Mouse (Mus musculus) cerebellum, postnatal 14 days (tissue): Measurements from ENCODE around the gene Glt28d2.

Source experiments
- DNase-seq, 2 experiments: peaks; one replicate each; pipeline ENCODE4 v3.0.0; 2021; ENCODE audit warnings: mixed read lengths in 2 of 2

Glt28d2 gene

DNA sequence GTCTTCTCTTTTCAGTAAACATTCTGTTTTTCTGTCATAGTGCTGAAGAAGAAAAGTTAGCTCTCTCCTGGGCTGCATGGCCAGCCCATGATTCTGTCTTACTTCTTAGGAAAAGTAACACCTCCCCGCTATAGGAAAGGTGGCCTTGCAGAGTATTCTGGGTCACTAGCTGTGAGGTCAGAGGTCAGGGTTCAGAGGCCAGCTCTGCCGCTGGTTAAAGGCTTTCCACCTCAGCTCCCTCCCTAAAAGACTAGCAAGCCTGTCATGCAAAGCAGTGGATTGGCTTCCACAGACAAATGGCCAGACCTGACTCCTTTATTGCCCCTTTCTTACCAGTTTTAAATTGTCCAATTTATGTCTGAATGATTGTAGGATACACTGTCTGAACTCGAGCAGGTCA is 23.3 kb downstream of the Glt28d2 start:
- no peak for DNase-seq

DNA sequence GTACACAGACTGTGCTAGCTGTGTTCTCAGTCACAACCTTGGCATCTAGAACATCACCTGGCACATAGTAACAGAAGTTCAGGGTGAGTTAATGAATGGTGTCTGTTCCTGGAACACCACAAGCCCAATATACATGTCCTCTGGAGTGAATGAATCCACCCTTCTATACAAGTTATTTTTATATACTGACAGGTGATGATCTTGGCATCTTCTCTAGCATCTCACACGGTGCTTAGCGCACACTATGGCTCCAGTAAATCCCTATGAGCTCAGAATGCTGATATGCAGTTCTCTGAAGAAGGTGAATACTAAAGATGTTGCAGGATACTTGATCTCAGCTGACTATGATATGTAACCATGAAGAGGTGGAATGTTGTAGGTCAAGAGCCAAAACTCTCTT is 24.4 kb downstream of the Glt28d2 start:
- DNase-seq, result no peak

DNA sequence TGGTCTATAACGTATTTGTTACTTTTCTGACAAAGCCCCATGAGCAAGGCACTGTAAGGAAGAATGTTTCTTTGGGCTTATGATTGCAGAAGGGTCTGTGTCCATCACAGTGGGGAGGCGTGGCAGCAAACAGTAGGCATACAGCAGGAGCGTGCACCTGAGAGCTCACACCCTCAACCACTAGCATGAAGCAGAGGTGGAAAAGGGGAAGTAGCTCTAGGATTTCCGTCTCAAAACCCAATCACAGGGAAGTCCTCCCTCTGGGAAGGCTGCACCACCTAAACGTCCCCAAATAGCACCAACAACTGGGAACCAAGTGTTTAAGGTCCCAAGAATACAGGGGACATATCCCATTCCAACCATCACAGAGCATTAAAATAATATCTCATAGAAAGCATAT is 26.3 kb downstream of the Glt28d2 start:
- no peak for DNase-seq

DNA sequence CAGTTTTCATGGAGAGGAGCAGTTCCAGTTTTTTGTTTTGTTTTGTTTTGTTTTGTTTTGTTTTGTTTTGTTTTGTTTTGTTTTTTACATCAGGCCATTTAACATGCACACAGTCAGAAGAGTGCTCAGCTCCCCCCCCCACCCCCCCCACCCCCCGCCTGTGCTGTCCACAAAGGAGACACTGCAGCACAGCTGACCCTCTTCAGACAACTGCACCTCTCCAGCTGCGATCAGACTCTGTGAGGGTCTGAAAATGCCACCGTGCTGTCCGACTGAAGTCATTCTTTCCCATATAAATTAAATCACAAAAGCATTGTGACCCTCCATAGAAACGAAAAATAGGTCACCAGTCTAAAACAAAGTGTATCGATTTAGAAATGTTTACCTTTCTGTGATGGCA is 28.0 kb downstream of the Glt28d2 start:
- no peak for DNase-seq

DNA sequence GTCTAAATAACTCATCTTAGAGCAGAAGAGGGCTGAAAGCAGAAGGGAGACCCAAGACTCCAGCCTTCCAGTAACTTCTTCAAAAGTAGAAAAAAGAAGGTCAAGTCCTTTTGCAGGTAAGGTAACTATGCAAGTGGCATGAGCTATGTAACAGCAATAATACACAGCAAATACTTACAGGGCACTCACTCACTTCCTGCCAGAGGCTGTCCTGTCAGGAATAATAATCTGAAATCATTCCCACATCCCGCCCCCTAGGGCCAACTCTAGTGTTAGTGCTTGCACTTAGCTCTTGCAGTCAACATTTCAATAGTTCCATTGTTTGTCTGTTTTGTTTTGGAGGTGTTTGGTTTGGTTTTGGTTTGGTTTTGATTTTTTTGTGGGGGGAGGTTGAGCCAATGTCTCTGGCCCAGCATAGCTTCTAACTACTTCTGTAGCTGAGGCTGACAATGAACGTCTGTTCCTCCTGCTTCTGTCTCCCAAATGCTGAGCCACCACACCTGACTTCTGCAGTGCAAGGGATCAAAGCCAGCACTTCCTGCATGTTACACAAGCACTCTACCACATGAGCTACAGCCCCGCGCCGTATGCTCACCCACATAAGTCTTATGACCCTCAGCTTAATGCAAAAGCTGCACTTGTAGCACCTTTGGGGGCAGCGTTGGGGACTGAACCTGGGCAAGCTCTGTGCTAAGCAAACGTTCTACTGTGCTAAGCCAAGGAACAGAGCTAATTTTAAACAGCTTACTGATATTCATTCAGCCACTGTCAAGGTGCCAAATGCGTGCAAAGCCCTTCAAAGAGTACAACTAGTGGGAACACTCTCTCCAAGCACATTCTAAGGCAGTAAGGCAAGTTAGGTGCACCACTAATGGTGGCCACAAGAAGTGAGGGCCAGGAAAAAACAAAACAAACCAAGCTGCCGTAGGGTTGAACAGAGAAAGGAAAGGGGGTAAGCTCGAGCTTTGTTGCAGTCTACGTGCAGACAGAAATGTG is 28.9 kb downstream of the Glt28d2 start:
- no peak for DNase-seq

DNA sequence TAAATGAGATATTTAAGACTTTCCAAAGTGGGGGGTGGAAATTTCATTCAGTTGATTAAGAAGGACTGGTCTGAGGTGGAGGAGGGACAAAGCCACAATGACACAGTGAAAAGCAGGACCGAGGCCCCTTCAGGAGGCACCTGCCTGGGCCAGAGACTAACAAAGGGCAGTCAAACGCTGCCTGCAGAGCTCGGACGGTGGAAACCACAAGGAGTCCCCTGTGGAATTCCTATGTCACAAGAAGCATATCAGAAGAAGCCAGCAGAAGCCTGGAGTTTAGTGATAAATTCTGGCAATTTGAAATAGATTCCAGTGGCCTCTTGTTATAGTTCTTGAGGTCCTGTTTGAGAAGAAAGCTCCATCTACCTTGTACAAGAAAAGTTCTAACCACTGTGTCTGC is 30.2 kb downstream of the Glt28d2 start:
- DNase-seq, result no peak

DNA sequence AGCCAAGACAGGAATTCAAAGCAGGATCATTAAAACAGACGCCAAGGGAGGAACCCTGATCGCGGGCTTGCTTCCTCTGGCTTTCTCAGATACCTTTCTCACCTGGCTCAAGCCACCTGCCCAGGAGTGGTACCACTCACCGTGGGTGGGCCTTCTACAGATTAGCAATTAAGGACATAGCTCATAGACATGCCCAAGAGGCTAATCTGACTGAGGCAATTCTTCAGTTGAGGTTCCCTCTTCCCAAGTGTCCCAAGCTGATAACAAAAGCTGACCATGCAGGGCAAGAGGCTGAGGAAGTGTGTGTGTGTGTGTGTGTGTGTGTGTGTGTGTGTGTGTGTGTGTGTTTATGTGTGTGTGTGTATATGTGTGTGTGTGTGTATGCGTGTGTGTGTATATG is 31.4 kb downstream of the Glt28d2 start:
- no peak for DNase-seq

DNA sequence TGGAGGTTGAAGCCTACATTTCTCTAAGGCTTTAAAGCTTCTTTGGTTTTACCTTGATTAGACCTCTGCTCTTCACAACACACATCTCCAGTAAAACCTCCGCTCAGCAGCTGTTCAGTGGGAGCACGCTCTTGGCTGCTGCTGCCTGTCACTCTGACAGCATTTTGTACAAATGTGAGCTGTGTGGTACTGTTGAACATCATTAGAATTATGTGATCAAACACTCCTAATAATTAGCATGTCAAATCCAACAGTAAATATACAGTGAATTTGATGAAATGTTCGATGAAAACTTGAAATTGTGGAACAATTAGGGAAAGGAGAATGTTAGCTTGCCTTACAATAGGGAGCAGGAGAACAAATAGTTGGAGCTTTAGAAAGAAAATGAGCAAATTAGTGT is 32.3 kb downstream of the Glt28d2 start:
- no peak for DNase-seq

DNA sequence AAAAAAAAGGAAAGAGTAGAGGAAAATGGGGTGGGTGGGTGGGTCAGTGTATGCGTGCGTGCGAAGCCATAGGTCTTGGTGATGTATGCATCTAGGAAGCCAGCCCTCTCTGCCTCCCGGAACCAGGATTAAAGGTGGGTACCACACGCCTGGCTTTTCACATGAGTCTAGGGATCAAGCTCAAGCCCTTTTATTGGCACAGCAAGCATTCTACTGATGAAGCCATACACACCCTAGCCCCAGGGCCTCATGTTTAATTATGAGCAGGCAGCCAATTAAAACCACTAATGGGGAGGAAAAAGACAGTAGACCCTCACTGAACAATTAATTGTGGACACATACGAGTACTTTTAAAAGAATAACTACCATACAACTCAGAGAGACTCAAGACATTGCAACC is 33.2 kb downstream of the Glt28d2 start:
- no peak for DNase-seq

DNA sequence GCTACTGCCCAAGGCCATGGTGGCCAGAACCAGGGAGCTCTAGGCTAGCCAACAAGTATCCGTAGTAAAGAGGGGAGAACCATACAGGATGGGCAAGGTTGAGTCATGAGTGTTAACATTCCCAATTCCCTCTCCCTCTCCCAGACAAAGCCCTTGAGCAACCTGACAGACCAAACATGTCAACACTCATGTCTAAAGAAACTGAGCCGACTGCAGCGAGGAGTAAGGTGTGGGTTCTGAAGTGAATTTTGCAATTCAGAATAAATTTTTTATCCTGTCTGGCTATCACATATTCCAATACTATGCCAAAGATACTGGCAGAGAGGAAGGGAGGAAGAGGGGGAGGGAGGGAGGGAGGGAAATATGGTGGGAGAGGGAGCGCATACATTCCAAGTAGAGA is 33.6 kb downstream of the Glt28d2 start:
- DNase-seq, result no peak

DNA sequence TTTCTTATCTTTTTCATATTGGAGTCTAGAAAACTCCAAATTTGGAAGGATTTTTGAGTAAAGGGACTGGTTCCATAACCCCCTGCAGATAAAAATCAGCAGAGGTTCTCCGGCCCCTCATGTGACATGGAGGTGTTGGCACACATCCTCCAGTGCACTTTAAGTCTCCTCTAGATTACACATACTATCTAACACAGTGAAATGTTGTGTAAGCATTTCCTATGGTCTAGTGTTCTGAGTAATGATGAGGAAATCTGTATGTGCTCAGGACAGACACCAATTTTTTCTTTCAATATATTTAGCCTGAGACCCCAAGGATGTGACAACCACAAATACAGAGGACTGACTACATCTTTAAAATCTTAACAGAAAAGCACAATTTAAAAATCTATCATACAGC is 37.2 kb downstream of the Glt28d2 start:
- DNase-seq, result no peak

DNA sequence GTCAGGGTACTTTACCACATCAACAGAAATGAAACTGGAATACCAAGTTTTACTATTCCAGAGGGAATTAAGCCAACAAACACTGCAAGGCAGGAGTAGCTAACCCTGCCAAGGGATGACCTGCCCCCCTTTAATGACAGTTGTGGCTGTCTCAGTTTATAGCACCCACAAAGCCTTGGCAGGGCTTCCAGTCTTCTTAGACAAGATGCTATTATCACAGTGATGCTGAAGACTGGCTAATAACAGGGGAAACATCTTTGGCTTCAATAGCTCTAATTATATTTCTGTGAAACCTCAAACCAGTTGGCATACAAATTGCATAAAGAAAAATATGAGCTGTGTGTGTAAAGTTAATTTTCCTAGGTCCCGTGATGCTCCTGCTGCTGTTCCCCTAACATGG is 41.0 kb downstream of the Glt28d2 start:
- no peak for DNase-seq

DNA sequence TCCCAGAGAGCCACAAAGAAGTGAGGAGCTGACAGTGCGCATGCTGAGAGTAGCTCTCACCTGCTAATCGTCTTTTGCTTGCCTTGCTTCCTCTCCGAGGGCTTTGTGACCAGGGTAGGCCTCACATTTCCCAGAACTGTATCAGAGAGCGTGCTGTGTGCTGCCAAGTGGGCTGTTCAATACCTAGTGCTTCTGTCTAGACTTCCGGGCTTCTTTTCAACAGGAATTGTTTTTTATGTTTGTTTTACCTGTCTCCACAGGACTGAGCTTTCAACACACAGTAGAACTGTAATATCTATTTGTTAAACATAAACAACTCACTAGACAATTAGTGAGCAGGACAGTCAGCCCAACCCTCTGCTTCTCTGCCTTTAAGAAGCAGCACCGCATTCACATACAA is 42.0 kb downstream of the Glt28d2 start:
- no peak for DNase-seq

DNA sequence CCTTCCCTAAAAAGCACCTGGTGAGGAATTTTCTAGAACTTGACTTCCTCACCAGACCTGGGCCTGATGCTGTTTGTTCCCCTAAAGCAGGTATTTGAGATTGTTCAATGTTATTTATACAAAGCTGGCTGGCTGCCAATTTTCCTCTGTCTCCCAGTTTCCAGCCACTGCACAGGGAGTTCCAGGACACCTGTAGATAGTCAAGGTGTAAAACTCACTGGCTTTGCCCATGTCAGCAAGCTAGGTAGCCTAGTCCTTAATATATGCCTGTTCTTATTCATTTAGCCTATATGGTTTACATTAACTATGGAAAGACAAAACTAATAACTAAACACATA is 44.5 kb downstream of the Glt28d2 start:
- DNase-seq, result peak in 1 of 2 experiments; percentile 16

DNA sequence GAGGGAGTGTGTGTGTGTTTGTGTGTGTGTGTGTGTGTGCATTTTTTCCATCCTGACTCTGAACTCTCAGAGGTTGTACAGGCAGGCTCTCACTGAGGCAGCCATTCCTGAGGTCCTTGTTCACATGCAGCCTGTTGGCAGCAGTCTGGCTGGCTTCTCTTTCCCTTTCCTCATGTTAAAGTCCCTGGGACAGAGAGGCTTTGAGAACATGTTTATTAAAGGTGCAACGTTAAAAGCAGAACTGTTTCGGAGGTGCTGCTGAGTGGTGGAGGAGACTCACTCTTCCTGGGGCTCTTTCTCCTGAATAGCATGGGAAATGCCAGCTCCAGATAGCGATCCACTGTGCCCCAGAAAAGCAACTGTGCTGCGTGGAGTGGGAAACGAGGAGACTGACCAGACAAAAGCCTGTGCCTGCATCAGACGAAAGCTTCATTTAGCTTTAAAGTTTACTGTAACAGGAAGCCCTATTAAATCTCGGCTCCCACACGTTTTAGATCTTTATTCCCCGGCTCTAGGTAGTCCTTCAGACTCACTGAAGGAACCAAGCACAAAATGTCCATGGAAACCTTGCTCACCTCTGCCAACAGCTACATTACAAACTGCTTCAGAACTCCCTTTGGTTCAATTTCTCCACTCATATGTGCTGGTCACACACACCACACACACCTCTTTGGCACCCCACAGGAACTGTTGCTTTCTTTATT is 45.0 kb downstream of the Glt28d2 start:
- no peak for DNase-seq

DNA sequence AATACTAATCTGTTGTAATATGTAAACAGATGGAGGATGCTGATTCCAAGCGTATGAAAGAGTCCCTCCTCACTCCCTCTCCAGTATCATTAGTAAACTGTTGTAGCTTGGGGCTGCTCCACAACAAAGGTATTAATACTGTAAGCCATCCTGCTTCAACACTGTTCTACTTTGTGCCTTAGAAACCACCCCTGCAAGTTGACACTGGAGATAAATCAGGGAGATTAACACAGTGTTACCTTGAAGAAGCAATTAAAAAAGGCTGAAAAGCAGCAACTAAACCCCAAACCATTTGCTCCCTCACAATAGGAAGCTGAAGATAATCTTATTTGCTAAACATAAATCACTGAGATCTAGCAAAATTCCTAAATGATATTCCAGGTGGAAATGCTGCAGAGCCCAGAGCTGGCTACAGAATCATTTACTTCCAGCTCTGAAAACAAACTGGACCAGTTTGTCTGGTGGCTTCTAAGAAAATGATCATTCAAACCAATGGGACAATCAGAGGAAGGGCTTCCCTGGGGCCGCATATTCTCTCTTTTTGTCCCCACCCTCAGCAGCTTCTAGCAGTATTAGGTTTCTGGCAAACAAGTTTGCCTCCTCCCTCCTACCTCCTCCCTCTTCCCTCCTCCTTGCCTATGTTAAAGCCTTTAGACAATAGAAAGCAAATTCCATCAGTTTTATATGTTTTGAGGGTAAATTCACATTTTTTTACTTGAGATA is 45.7 kb downstream of the Glt28d2 start:
- no peak for DNase-seq

DNA sequence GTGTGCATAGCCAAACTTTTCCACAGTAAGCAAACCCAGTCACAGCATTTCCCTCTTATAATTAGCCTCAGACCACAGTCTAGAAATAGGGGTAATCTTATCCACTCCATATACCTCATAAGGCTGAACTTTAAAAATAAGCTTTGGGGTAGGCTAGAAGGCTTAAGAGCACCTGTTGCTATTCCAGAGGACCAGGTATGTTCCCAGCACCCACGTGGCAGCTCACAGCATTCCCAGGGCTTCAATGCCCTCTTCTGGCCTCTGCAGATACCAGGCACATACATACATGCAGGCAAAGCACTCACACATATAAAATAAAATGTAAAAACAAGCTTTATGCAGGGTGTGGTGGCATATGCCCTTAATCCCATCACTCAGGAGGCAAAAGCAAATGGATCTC is 53.7 kb downstream of the Glt28d2 start:
- no peak for DNase-seq

DNA sequence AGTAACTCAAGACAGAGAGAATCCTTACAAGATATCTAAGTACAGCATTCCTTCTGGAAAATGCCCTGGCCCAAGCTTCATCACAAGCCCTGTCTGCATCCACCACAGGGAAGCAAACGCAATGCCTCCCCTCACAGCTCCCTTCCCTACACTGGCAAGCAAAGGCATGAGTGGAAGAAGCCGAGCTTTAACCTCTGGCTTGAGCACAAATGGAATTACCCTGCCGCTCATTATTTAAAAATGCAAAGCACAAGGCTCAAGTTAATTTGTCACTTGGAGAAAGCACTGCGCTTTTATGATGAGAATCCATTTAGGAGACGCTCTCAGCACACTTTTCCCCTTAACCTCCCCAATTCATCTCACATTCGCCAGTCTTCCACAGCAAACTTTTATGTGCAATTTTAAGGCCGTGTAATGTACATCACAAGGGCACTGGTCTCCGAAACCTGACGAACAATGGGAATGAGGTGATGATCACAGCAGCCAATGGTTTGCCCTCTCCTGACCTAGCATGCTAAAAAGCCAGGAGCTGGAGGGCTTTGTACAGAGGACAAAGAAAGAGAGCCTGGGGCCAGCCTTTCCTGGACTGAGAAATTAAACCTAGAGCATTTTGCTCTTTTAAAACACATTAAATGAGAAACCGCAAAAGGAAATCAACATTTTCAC is 54.7 kb downstream of the Glt28d2 start:
- DNase-seq, result no peak

DNA sequence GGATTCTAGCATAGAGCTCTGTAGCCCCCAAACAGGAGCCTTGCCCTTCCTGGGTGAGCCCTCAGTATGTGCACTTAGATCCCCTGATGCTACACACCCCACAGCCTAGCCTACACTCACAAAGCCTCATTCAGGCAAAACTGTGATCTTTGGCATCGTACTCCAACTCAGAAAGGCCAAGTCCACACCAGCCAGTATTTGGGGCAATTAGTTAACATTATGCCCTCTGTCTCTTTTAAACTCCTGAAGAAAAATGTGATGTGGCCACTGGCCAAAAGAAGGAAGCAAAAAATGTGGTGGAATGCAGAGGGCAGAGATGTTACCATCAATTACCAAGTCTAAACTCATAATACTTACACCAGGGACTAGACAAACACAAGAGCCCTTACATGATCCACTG is 55.5 kb downstream of the Glt28d2 start:
- DNase-seq, result no peak

DNA sequence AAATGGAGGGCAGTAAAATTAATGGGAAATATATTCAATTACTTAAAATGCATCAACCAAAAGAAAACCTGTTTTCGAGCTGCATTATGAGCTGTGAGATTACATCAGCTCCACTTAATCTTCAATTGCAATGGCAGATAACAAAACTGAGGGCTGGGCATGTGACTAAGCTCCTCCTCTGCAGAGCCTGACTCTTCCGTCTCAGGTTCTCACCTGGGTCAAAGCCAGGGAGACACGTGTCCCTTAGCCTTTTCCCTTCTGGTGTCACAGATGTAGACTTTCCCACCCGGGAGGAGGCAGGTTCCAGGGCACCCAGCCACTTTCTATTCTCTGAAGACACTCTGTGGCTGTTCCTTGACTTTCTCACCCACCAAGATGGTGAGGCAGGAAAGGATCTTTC is 58.3 kb downstream of the Glt28d2 start:
- peak; percentile 65 to 77 for DNase-seq

DNA sequence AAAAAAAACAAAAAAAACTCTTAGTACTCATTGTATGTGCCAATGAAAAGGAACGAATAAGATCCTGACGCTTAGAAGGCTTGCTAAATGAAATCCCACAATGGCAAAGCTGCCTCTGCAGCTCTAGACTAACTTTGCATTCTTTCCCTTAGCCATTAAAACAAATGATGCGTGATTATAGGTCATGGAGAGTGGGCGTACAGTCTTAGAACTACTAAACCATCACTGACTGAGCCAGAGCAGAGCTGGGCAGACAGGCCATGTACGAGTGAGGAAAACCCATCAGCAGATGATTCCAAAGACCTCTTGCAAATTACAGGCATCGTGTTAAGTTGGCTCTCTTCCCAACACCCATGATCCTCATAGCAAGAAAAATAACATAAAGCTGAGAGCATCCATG is 59.5 kb downstream of the Glt28d2 start:
- DNase-seq, result peak in 1 of 2 experiments; percentile 15

DNA sequence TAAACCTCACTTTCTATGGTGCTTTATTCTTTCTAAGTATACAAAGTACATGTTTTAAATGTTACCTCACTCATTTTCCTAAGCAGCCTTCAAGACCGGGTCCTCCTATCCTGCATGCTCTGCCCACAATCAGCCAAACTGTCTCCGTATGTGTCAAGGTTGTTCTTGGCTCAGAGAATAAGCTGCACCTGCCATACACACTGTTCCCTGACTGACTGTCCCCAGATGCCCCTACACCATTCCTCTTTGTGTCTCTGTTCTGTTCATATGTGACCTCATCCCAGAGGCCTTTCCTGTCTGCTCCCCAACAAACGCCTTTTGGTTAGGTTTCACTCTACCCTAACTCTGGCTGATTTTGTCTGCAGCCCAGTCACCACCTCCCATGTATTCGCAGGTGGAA is 60.0 kb downstream of the Glt28d2 start:
- DNase-seq, result peak; percentile 51 to 60
